Mouse (Mus musculus): ENCODE measurements at regions not wholly inside any gene's neighbourhood (a gene's known extent, or its start where the extent isn't known, plus 50 kb on each side); places are given as distances from the start of the nearest gene placed in this dataset.
"Not testable (repeated sequence)": the region's sequence is repeated elsewhere in the genome, so short reads cannot be mapped to it uniquely, and the experiment has no call there.

- no peak for DNase-seq (ENCODE audit: low spot score)
These were observed 163.6 kb downstream of the Ankrd50 start for GRCm38 (mm10) chr3:38320998-38321397.

- no peak for DNase-seq (ENCODE audit: low spot score)
These were observed 171.8 kb downstream of the Ankrd50 start for GRCm38 (mm10) chr3:38312834-38313233.

- DNase-seq (ENCODE audit: low spot score) = peak; percentile 15
These were observed 172.5 kb downstream of the Ankrd50 start for GRCm38 (mm10) chr3:38312121-38312520.

- DNase-seq (ENCODE audit: low spot score) = no peak
These were observed 184.5 kb downstream of the Ankrd50 start for GRCm38 (mm10) chr3:38299898-38300751.

GRCm38 (mm10) chr3:38299236-38299897, 185.3 kb downstream of the Ankrd50 start:
- peak; percentile 30 for DNase-seq (ENCODE audit: low spot score)

GRCm38 (mm10) chr3:38297499-38297898, 187.1 kb downstream of the Ankrd50 start:
- DNase-seq (ENCODE audit: low spot score) = no peak

GRCm38 (mm10) chr3:38289062-38289461, 195.6 kb downstream of the Ankrd50 start:
- peak; percentile 69 for DNase-seq (ENCODE audit: low spot score)

GRCm38 (mm10) chr3:38283687-38284124, 200.9 kb downstream of the Ankrd50 start:
- DNase-seq (ENCODE audit: low spot score) = no peak

GRCm38 (mm10) chr3:38282891-38283290, 201.8 kb downstream of the Ankrd50 start:
- no peak for DNase-seq (ENCODE audit: low spot score)

- DNase-seq (ENCODE audit: low spot score) = no peak
These were observed 203.0 kb downstream of the Ankrd50 start for GRCm38 (mm10) chr3:38281683-38282082.

GRCm38 (mm10) chr3:38280876-38281275, 203.8 kb downstream of the Ankrd50 start:
- DNase-seq (ENCODE audit: low spot score) = no peak

- DNase-seq (ENCODE audit: low spot score) = no peak
These were observed 204.5 kb downstream of the Ankrd50 start for GRCm38 (mm10) chr3:38280105-38280504.

GRCm38 (mm10) chr3:38276948-38277504, 207.6 kb downstream of the Ankrd50 start:
- DNase-seq (ENCODE audit: low spot score) = no peak

GRCm38 (mm10) chr3:38275321-38275720, 209.3 kb downstream of the Ankrd50 start:
- peak; percentile 66 for DNase-seq (ENCODE audit: low spot score)

GRCm38 (mm10) chr3:38270742-38271141, 213.9 kb downstream of the Ankrd50 start:
- no peak for DNase-seq (ENCODE audit: low spot score)

GRCm38 (mm10) chr3:38268226-38268625, 216.4 kb downstream of the Ankrd50 start:
- DNase-seq (ENCODE audit: low spot score) = no peak

- peak; percentile 59 for DNase-seq (ENCODE audit: low spot score)
These were observed 221.1 kb downstream of the Ankrd50 start for GRCm38 (mm10) chr3:38263261-38264141.

- DNase-seq (ENCODE audit: low spot score) = no peak
These were observed 223.1 kb downstream of the Ankrd50 start for GRCm38 (mm10) chr3:38261326-38262075.

- not testable (repeated sequence) for DNase-seq (ENCODE audit: low spot score)
These were observed 225.4 kb downstream of the Ankrd50 start for GRCm38 (mm10) chr3:38259223-38259622.

GRCm38 (mm10) chr3:38257843-38258290, 226.8 kb downstream of the Ankrd50 start:
- DNase-seq (ENCODE audit: low spot score) = peak; percentile 21

Data from embryo, embryonic 10.5 days (tissue).